Mouse (Mus musculus): ENCODE data around the gene Acbd4.

Acbd4 gene

DNA sequence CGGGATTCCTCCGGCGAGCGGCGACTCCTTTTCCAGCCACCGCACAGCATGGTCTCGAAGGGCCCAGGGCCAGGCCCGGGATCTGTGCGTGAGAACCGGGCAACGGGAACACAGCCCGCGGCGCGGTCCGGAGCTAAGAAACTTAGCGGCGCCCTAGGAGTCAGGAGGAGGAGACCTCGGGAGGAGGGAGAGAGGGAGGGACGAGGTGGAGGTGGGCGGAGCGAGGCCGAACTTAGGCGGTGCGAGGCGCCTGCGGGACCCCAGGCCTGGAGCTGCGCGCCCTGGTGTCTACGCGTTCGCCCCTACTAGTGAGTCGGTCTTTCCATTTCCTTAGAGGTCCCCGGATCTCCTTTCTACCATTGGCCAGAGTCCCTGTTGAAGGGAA lies at the start of gene Acbd4, which contains the start of gene Plcd3:
Gene Acbd4 (plus strand): TSS at position 202 of the 385 bp plus-strand sequence.
Gene Plcd3 (minus strand): TSS at position 178 of the 385 bp plus-strand sequence.
- peak; percentile 92 to 93 for DNase-seq

DNA sequence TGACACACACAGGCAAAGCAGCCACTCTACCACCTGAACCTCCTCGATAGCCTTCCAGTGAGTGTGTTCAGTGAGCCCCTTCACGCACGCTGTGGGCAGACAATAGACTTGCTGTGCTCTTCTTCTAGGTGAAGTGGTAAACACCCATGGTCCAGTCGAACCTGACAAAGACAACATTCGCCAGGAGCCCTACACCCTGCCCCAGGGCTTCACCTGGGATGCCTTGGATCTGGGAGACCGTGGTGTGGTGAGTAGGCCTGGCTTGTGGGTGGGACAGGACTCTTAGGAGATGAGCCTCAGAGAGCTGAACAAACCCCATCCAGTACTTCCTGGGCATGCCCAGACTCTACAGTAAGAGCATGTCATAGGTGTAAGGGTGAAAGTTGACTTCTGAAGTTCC lies 49.4 kb upstream of the Acbd4 start:
- DNase-seq, result no peak

- DNase-seq, result no peak
Observed at GRCm38 (mm10) chr11:103053191-103054076, 48.0 kb upstream of the Acbd4 start.

GRCm38 (mm10) chr11:103054798-103055197 lies 46.7 kb upstream of the Acbd4 start:
- DNase-seq, result peak; percentile 76 to 87

DNA sequence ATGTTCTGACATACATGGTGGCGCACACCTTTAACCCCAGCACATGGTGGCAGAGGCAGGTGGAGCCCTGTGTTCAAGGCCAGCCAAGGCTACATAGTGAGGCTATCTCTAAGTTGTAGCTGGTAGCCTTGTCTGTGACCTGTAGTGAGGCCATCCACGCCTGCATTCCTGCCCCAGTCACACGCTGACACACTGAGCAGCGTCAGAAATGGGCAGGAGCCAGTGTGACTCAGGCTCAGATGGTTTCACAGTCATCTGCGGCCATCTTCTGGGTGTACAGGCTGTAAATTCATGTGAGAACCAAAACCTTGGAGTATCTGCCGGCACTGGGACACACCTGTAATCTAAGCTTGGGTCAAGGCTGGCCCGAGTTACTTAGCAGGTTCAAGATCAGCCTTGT lies 44.8 kb upstream of the Acbd4 start:
- no peak for DNase-seq

DNA sequence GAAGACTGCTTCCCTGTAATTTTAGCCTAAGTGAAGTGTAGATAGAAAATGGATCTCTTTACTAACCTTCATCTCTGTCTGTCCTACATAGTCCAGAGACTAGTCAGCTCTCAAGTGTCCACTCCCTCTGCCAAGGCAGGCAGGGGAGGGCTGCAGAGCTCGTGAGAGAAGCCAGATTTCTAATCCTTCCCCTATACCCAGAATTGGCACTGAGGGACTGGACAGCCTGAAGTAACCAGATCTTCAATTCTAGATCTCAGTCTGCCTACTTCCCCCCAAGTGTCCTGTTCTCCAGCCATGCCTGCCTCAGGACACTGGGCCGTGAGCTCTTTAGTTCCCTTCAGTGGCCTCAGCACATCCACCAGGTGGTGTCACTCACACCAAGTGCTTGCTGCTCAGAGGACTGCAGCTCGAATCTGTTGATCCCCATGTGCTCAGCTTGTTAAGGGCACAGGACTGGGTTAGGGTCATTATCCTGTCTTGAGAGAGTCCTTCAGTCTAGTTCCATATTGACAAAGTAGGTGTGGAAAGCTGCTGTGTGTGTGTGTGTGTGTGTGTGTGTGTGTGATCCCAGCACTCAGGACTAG lies 42.9 kb upstream of the Acbd4 start:
- no peak for DNase-seq

- DNase-seq, result peak; percentile 12 to 25
Observed at GRCm38 (mm10) chr11:103066191-103067050, 35.1 kb upstream of the Acbd4 start.

DNA sequence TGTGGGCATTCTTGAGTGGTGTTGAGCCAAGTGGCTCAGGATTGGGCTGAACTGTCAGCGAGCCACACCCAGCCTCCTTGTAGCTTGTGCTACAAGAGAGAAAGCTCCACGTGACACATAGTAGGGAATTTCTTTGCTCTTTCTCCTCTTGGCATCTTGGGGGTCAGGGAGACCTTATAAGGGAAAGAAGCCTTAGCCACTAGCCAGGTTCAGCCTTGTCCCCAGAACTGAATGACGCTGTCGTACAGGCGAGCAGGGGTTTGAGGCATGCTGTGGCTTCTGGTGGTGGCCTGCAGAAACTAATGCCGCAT lies 34.5 kb upstream of the Acbd4 start:
- no peak for DNase-seq

- peak; percentile 12 to 29 for DNase-seq
Observed at GRCm38 (mm10) chr11:103067457-103068001, 34.0 kb upstream of the Acbd4 start.

- DNase-seq, result no peak
Observed at GRCm38 (mm10) chr11:103068272-103068671, 33.2 kb upstream of the Acbd4 start.

DNA sequence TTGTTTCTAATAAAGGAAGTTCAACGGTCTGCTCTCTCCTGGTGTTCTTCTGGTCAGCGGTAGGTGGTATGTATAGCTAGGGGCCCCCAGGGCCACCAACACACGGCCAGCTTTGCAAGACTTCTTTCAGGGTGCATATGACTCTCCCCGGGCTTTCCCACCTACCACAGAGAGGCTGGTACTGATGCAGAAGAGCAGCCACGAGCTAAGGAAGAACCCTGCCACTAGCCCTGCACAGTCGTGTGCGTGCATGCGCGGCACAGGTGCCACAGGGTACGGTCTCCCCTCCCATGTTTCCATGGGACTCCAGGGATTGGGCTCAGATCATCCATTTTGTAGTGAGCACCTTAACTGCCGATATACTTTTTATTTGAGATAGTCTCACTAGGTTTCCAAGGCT lies 32.6 kb upstream of the Acbd4 start:
- DNase-seq, result no peak

DNA sequence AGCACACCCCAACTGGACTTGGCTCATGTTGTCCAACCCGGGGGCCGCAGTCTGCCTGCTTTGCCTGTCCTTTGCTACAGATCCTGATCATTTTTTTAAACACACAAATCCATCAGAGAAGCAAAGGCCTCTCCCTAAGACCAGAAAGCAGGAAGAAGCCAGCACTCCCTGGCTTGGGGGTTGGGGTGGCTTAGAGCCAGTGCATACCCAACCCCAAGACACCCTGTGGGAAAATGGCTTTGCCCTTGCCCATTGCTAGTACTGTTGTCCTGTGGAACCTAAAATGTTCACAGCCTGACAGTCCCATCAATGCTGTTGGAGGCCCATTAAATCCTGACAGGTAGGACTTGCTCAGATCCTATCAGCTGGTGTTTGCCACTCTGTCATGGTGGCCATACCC lies 31.8 kb upstream of the Acbd4 start:
- no peak for DNase-seq

GRCm38 (mm10) chr11:103070322-103070880 lies 31.1 kb upstream of the Acbd4 start:
- no peak for DNase-seq

GRCm38 (mm10) chr11:103073671-103074070 lies 27.8 kb upstream of the Acbd4 start:
- no peak for DNase-seq

DNA sequence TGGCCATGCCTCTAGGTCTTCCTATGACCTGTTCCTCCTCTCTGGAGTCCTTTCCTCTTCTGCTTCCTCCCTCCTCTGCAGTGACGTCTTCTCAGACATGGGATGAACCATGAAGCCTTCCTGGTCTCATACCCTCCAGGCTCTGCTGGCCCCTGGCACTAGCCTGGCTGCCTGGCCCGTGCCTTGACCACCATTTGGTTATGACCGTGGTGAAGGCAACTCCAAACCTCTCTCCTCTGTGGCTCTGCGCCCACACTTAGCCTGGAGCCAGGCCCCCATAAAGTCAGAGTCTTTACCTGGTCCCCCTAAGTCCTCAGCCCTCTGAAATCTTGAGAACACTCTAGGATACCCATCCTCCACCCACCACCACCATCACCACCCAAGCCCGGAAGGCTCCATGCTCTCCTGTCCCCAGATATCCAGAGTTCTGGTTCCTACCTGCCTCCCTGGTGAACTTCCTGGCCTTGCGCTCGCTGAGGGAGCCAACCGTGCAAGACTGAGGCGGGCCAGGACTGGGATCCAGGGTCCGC lies 27.3 kb upstream of the Acbd4 start:
- DNase-seq, result no peak

GRCm38 (mm10) chr11:103074796-103075323 lies 26.6 kb upstream of the Acbd4 start:
- DNase-seq, result no peak

DNA sequence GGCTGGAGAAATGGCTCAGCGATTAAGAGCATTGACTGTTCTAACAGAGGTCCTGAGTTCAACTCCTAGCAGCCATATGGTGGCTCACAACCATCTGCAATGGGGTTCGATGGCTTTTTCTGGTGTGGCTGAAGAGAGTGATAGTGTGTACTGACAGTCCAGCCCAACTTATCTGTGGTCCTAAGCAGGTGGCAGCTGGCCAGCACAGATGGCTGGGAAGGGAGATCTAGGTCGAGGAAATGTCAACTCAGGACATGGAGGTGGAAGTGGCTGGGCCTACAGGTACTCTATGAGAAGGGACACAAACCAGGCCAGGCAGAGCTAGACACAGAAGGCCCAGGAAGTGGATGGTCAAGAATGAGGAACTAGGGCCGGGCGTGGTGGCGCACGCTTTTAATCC lies 25.5 kb upstream of the Acbd4 start:
- DNase-seq, result no peak

GRCm38 (mm10) chr11:103076581-103076980 lies 24.9 kb upstream of the Acbd4 start:
- DNase-seq, result no peak

DNA sequence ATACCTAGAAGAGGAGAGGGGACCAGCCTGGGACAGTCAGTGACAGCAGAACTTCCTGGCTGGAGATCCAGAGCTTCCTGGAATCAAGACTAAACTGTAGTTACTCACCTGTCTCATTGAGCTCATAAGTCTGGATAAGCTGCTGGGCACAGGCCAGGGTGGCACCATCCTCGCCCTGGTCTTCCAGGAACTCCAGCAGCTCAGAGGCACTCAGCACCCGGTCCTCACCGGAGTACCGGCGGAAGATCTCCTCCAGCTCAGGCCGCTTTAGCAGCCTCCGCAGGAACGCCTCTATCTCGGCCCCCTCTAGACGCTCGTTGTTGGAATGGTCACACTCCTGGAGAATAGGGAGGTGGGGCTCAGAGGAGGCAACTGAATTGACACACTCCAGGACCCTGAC lies 23.4 kb upstream of the Acbd4 start:
- no peak for DNase-seq

- DNase-seq, result no peak
Observed at GRCm38 (mm10) chr11:103080323-103081091, 21.0 kb upstream of the Acbd4 start.

- DNase-seq, result no peak
Observed at GRCm38 (mm10) chr11:103081631-103082030, 19.9 kb upstream of the Acbd4 start.

All from kidney, postnatal 36 days (tissue).